Mouse (Mus musculus) MEL (cell line): Measurements from ENCODE around the gene Hdgf. TPM values are rescaled to one million over a fixed set of nuclear protein-coding genes. Genes with fewer than 3 reads are reported as not detected.

Experiments used
- DNase-seq: peaks from one replicate; pipeline ENCODE4 v3.0.0; 2011; ENCODE audit warnings: low read depth, low spot score
- H3K27ac ChIP-seq: 2 replicates; pipeline ENCODE4 v1.5.1; 2012; ENCODE audit warnings: low read depth, mild to moderate bottlenecking, control low read depth, low read length, moderate library complexity; ENCODE audit not compliant: control insufficient read depth
- H3K27me3 ChIP-seq, 2 experiments: fragments of 150-350 bp in 1 of 2; sonication (generic) in 1 of 2; 2 replicates each; pipeline ENCODE4 v1.6.1; 2012; ENCODE audit warnings: low read length in 2 of 2, mild to moderate bottlenecking in 2 of 2, improper control_type of control experiment in 1 of 2, moderate library complexity in 1 of 2; ENCODE audit not compliant: insufficient read depth in 2 of 2, control insufficient read depth in 1 of 2
- H3K36me3 ChIP-seq, 2 experiments: 2 replicates each; pipeline ENCODE4 v1.6.1; 2012 to 2014; ENCODE audit warnings: low read length in 2 of 2, improper control_type of control experiment in 1 of 2, inconsistent platforms in 1 of 2, mild to moderate bottlenecking in 1 of 2; ENCODE audit not compliant: insufficient read depth in 2 of 2, control insufficient read depth in 1 of 2
- H3K4me1 ChIP-seq, 2 experiments: fragments of 150-350 bp in 1 of 2; sonication (generic) in 1 of 2; 2 replicates each; pipeline ENCODE4 v1.6.1; 2012; ENCODE audit warnings: low read length in 2 of 2, improper control_type of control experiment in 1 of 2, mild to moderate bottlenecking in 1 of 2; ENCODE audit not compliant: insufficient read depth in 2 of 2, control insufficient read depth in 1 of 2
- H3K4me3 ChIP-seq, 2 experiments: fragments of 150-350 bp in 1 of 2; sonication (generic) in 1 of 2; 2 replicates each; pipeline ENCODE4 v1.5.1; 2012; ENCODE audit warnings: low read depth in 2 of 2, low read length in 2 of 2, mild to moderate bottlenecking in 2 of 2, moderate library complexity in 2 of 2, control low read depth in 1 of 2, improper control_type of control experiment in 1 of 2; ENCODE audit not compliant: control insufficient read depth in 1 of 2, insufficient read depth in 1 of 2
- H3K79me2 ChIP-seq: 2 replicates; pipeline ENCODE4 v1.6.1; 2012; ENCODE audit warnings: mild to moderate bottlenecking, low read length, moderate library complexity; ENCODE audit not compliant: control insufficient read depth, poor library complexity, insufficient read depth
- H3K9ac ChIP-seq: 2 replicates; pipeline ENCODE4 v1.6.1; 2012; ENCODE audit warnings: low read depth, mild to moderate bottlenecking, control low read depth, low read length, moderate library complexity; ENCODE audit not compliant: control insufficient read depth, poor library complexity, severe bottlenecking
- H3K9me3 ChIP-seq: fragments of 150-350 bp; sonication (generic); replicated peaks from 2 replicates; pipeline ENCODE4 v1.6.1; 2012; ENCODE audit warnings: mild to moderate bottlenecking, low read length, improper control_type of control experiment, moderate library complexity; ENCODE audit not compliant: insufficient read depth
- CHD1 ChIP-seq: IDR thresholded peaks from 2 replicates; pipeline ENCODE4 v1.6.1; 2012; ENCODE audit warnings: low read depth, mild to moderate bottlenecking, inconsistent platforms, low read length, improper control_type of control experiment
- CTCF ChIP-seq, 3 experiments: IDR thresholded peaks in 2 of 3; conservative IDR thresholded peaks in 1 of 3; 2 replicates each; pipeline ENCODE4 v1.5.1; 2011 to 2012; ENCODE audit warnings: low read length in 3 of 3, low read depth in 2 of 3, mild to moderate bottlenecking in 2 of 3, improper control_type of control experiment in 1 of 3, inconsistent platforms in 1 of 3, mixed read lengths in 1 of 3, moderate library complexity in 1 of 3; ENCODE audit not compliant: control insufficient read depth in 1 of 3, insufficient read depth in 1 of 3, poor library complexity in 1 of 3, severe bottlenecking in 1 of 3
- E2F4 ChIP-seq: IDR thresholded peaks from 2 replicates; pipeline ENCODE4 v1.6.1; 2011; ENCODE audit warnings: low read depth, low read length, improper control_type of control experiment, borderline replicate concordance
- ELF1 ChIP-seq: IDR thresholded peaks from 2 replicates; pipeline ENCODE4 v1.6.1; 2014; ENCODE audit warnings: low read depth, mild to moderate bottlenecking, inconsistent platforms, low read length, improper control_type of control experiment, moderate library complexity
- EP300 ChIP-seq, 2 experiments: IDR thresholded peaks; 2 replicates each; pipeline ENCODE4 v1.6.1; 2011; ENCODE audit warnings: improper control_type of control experiment in 2 of 2, low read length in 2 of 2, low read depth in 1 of 2, mild to moderate bottlenecking in 1 of 2
- GABPA ChIP-seq: IDR thresholded peaks from 2 replicates; pipeline ENCODE4 v1.6.1; 2012; ENCODE audit warnings: low read depth, mild to moderate bottlenecking, inconsistent platforms, low read length, improper control_type of control experiment, moderate library complexity
- KAT2A ChIP-seq: conservative IDR thresholded peaks from 2 replicates; pipeline ENCODE4 v1.6.1; 2012; ENCODE audit warnings: low read depth, low read length, improper control_type of control experiment, inconsistent platforms
- MAX ChIP-seq: IDR thresholded peaks from 2 replicates; pipeline ENCODE4 v1.6.1; 2011; ENCODE audit warnings: low read length, improper control_type of control experiment
- MAZ ChIP-seq: IDR thresholded peaks from 2 replicates; pipeline ENCODE4 v1.6.1; 2012; ENCODE audit warnings: low read depth, mild to moderate bottlenecking, inconsistent platforms, low read length, improper control_type of control experiment
- MEF2A ChIP-seq: IDR thresholded peaks from 2 replicates; pipeline ENCODE4 v1.6.1; 2014; ENCODE audit warnings: low read depth, mild to moderate bottlenecking, inconsistent platforms, low read length, improper control_type of control experiment; ENCODE audit not compliant: poor library complexity, insufficient replicate concordance, severe bottlenecking; ENCODE audit errors: extremely low read depth
- MXI1 ChIP-seq: IDR thresholded peaks from 2 replicates; pipeline ENCODE4 v1.6.1; 2011; ENCODE audit warnings: mild to moderate bottlenecking, low read depth, low read length, improper control_type of control experiment
- MYB ChIP-seq: IDR thresholded peaks from 2 replicates; pipeline ENCODE4 v1.6.1; 2011; ENCODE audit warnings: mild to moderate bottlenecking, low read depth, low read length, improper control_type of control experiment
- NELFE ChIP-seq: IDR thresholded peaks from 2 replicates; pipeline ENCODE4 v1.6.1; 2011; ENCODE audit warnings: low read depth, low read length, improper control_type of control experiment
- POLR2AphosphoS2 ChIP-seq: IDR thresholded peaks from 2 replicates; pipeline ENCODE4 v1.6.1; 2011; ENCODE audit warnings: low read length, improper control_type of control experiment
- POLR2AphosphoS5 ChIP-seq: IDR thresholded peaks from 2 replicates; pipeline ENCODE4 v1.6.1; 2012; ENCODE audit warnings: low read depth, borderline replicate concordance, mild to moderate bottlenecking, inconsistent platforms, low read length, moderate library complexity, mixed read lengths
- RAD21 ChIP-seq: IDR thresholded peaks from 2 replicates; pipeline ENCODE4 v1.6.1; 2011; ENCODE audit warnings: mild to moderate bottlenecking, low read depth, low read length, improper control_type of control experiment
- SIN3A ChIP-seq: IDR thresholded peaks from 2 replicates; pipeline ENCODE4 v1.6.1; 2012; ENCODE audit warnings: low read length, improper control_type of control experiment, inconsistent platforms
- SMC3 ChIP-seq: IDR thresholded peaks from 2 replicates; pipeline ENCODE4 v1.6.1; 2011; ENCODE audit warnings: low read depth, low read length, improper control_type of control experiment
- TAL1 ChIP-seq: IDR thresholded peaks from 2 replicates; pipeline ENCODE4 v1.6.1; 2012; ENCODE audit warnings: mild to moderate bottlenecking, inconsistent platforms, low read length, moderate library complexity, mixed read lengths
- UBTF ChIP-seq: IDR thresholded peaks from 2 replicates; pipeline ENCODE4 v1.6.1; 2012; ENCODE audit warnings: low read depth, mild to moderate bottlenecking, inconsistent platforms, low read length, improper control_type of control experiment, moderate library complexity, borderline replicate concordance; ENCODE audit not compliant: insufficient read depth
- ZC3H11A ChIP-seq: IDR thresholded peaks from 2 replicates; pipeline ENCODE4 v1.6.1; 2012; ENCODE audit warnings: low read depth, mild to moderate bottlenecking, inconsistent platforms, low read length, improper control_type of control experiment
- ZMIZ1 ChIP-seq: IDR thresholded peaks from 2 replicates; pipeline ENCODE4 v1.6.1; 2012; ENCODE audit warnings: low read depth, mild to moderate bottlenecking, inconsistent platforms, low read length, improper control_type of control experiment, moderate library complexity
- ZNF384 ChIP-seq: IDR thresholded peaks from 2 replicates; pipeline ENCODE4 v1.6.1; 2012; ENCODE audit warnings: low read depth, mild to moderate bottlenecking, inconsistent platforms, low read length, improper control_type of control experiment
- polyA plus RNA-seq, 2 experiments: library from polyadenylated mRNA; stranded (reverse) in 1 of 2; unstranded in 1 of 2; fragments of >175 nt in 1 of 2; fragments of >200 nt in 1 of 2; gene quantifications; 2 replicates each; pipeline versions ENCODE4 v1.2.1 to v1.2.4; 2012; ENCODE audit warnings: low replicate concordance in 2 of 2, low read depth in 1 of 2; ENCODE audit not compliant: insufficient read length in 2 of 2, insufficient read depth in 1 of 2, missing spikeins in 1 of 2
- total RNA-seq: library from RNA; depleted of rRNA; stranded (reverse); fragments of 300-350 nt; gene quantifications from 2 replicates; pipeline ENCODE4 v1.2.3, GENCODE M21; 2012

Gene Hdgf
- total and polyA plus RNA-seq, 3 experiments = 369 to 1,503 (median 519) TPM

GRCm38 (mm10) chr3:87935776-87936175 lies 29.7 kb downstream of the Hdgf start:
- peaks cover 0 to 16% of the 10 kb centered on the region in 2 experiments; a peak in 3 of 4 replicates for H3K4me1 ChIP-seq
- TF ChIP-seq SMC3 (peak; percentile 71), GABPA (no peak), TAL1 (no peak), NELFE (no peak), MEF2A (no peak), CHD1 (no peak), MYB (no peak), KAT2A (no peak), E2F4 (no peak), CTCF (IDR thresholded peaks at IDR 0.05 in 2 of 3, conservative IDR thresholded peaks at IDR 0.05 in 1 of 3; ENCODE audit: control insufficient read depth in 1 of 3, insufficient read depth in 1 of 3, low read depth in 2 of 3, low read length in 3 of 3, poor library complexity in 1 of 3, severe bottlenecking in 1 of 3) (peak; percentile 89 to 94 (median 91)), UBTF (no peak), ZNF384 (no peak), MAZ (0 out of 2 replicates have a peak, but pooled peaks have one; percentile 30), POLR2AphosphoS5 (no peak), MXI1 (no peak), ZC3H11A (peak; percentile 46), POLR2AphosphoS2 (0 out of 2 replicates have a peak, but pooled peaks have one; percentile 12), MAX (no peak), RAD21 (peak; percentile 53)
- H3K79me2 ChIP-seq = peaks cover 50% of the 10 kb centered on the region
- H3K9me3 ChIP-seq = no peaks in the 10 kb centered on the region
- H3K4me3 ChIP-seq = no peak overlapping the region
- peaks cover 29 to 41% of the 10 kb centered on the region in 2 experiments for H3K36me3 ChIP-seq
- H3K27me3 ChIP-seq = no peaks in the 10 kb centered on the region
- H3K9ac ChIP-seq = no peak overlapping the region
- peak; percentile 76 for DNase-seq
- no peak overlapping the region for H3K27ac ChIP-seq

GRCm38 (mm10) chr3:87940611-87941010 lies 34.5 kb downstream of the Hdgf start:
- no peaks in the 10 kb centered on the region; a peak in 1 of 4 replicates for H3K4me1 ChIP-seq
- no peaks in the 10 kb centered on the region for H3K9me3 ChIP-seq
- DNase-seq = no peak
- H3K27me3 ChIP-seq = no peaks in the 10 kb centered on the region
- H3K4me3 ChIP-seq = no peak overlapping the region
- H3K9ac ChIP-seq = no peak overlapping the region
- H3K79me2 ChIP-seq = peaks cover 14% of the 10 kb centered on the region
- TF ChIP-seq SIN3A (no peak), NELFE (no peak), ZMIZ1 (no peak), ELF1 (no peak), KAT2A (no peak), SMC3 (no peak), ZC3H11A (no peak), GABPA (no peak), EP300 (IDR thresholded peaks at IDR 0.05; ENCODE audit: low read depth in 1 of 2, low read length in 2 of 2) (no peak), MAZ (no peak)
- TF ChIP-seq, all 39 proteins: peak for 0
- Histone ChIP-seq H3K27ac (no peak overlapping the region), H3K36me3 (peaks cover 0 to 42% of the 10 kb centered on the region in 2 experiments; a peak in 3 of 4 replicates)
